Mouse (Mus musculus): ENCODE measurements around the gene Tspyl4. TPM values are rescaled to one million over a fixed set of nuclear protein-coding genes. Genes with fewer than 3 reads are reported as not detected.
A peak's percentile ranks its signal among the peaks of the same experiment; 100 is the strongest.

Tspyl4 gene
- polyA plus RNA-seq, 1 experiment from 2014 or later = 9.2 TPM

DNA sequence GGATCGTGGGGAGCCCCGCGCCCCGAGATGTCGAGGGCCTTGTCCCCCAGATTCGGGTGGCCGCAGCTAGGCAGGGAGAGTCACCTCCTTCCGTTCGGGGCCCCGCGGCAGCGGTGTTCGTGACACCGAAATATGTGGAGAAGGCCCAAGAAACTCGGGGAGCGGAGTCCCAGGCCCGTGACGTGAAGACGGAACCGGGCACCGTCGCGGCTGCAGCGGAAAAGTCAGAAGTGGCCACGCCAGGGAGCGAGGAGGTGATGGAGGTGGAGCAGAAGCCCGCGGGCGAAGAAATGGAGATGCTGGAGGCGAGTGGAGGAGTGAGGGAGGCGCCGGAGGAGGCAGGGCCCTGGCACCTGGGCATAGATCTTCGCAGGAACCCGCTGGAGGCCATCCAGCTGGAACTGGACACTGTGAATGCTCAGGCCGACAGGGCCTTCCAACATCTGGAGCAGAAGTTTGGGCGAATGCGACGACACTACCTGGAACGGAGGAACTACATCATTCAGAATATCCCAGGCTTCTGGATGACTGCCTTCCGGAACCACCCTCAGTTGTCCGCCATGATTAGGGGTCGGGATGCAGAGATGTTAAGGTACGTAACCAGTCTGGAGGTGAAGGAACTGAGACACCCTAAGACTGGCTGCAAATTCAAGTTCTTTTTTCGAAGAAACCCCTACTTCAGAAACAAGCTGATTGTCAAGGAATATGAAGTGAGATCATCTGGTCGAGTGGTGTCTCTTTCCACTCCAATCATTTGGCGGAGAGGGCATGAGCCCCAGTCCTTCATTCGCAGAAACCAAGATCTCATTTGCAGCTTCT is 14.6 kb upstream of the Tspyl4 start:
- Histone ChIP-seq H3K27me3 (no peaks in the 10 kb centered on the region), H3K9ac (peak overlapping the region; percentile 86), H3K4me2 (peak overlapping the region; percentile 80), H3K36me3 (peaks cover 6% of the 10 kb centered on the region), H3K9me3 (no peaks in the 10 kb centered on the region), H3K4me3 (peak overlapping the region; percentile 92), H3K27ac (peak overlapping the region; percentile 61), H3K4me1 (peaks cover 21% of the 10 kb centered on the region)
- WGBS = 3% methylated on average over 47 of the region's 47 CpGs
- ATAC-seq (ENCODE audit: borderline replicate concordance, extremely low read depth, low FRiP score, low TSS enrichment) = peak; percentile 61

DNA sequence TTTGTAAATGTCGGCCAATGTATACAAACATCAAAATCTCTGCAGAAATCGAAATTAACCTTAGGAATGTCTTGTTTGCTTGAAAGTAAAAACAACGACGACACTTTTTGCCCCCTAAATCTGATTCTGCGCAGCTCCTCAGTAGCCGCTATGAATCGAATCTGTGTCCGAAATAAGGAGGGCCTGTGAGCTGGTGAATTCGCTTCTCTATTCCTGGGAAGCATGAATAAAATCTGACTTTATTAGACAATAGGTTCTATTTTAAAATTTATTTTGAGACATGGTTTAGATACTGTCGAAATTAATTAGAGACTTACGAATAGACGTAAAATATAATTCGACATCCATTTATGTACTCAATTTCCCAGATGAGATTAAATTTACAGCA is 337 bp upstream of the Tspyl4 start:
- Histone ChIP-seq H3K4me3 (peak overlapping the region; percentile 63), H3K9ac (peak overlapping the region; percentile 20; the same call in 1 of the 2 replicates), H3K27ac (no peak overlapping the region), H3K4me1 (peaks cover 12% of the 10 kb centered on the region), H3K4me2 (peak overlapping the region; percentile 96), H3K36me3 (no peaks in the 10 kb centered on the region), H3K27me3 (no peaks in the 10 kb centered on the region), H3K9me3 (no peaks in the 10 kb centered on the region)
- no peak for ATAC-seq (ENCODE audit: borderline replicate concordance, extremely low read depth, low FRiP score, low TSS enrichment)
- 3% methylated on average over 13 of the region's 13 CpGs for WGBS

DNA sequence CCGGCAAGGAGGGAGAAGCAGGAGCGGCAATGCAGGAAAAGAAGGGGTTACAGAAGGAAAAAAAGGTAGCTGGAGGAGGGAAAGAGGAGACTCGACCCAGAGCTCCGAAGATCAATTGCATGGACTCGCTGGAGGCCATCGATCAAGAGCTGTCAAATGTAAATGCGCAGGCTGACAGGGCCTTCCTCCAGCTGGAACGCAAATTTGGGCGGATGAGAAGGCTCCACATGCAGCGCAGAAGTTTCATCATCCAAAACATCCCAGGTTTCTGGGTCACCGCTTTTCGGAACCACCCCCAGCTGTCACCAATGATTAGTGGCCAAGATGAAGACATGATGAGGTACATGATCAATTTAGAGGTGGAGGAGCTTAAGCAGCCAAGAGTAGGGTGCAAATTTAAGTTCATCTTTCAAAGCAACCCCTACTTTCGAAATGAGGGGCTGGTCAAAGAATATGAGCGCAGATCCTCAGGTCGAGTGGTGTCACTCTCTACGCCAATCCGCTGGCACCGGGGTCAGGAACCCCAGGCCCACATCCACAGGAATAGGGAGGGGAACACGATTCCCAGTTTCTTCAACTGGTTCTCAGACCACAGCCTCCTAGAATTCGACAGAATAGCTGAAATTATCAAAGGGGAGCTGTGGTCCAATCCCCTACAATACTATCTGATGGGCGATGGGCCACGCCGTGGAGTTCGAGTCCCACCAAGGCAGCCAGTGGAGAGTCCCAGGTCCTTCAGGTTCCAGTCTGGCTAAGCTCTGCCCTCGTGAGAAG is 925 bp downstream of the Tspyl4 start:
- no peak for ATAC-seq (ENCODE audit: borderline replicate concordance, extremely low read depth, low FRiP score, low TSS enrichment)
- Histone ChIP-seq H3K9ac (peak overlapping the region; percentile 52), H3K4me1 (peaks cover 12% of the 10 kb centered on the region), H3K27me3 (no peaks in the 10 kb centered on the region), H3K36me3 (no peaks in the 10 kb centered on the region), H3K4me2 (peak overlapping the region; percentile 96), H3K9me3 (no peaks in the 10 kb centered on the region), H3K27ac (0 out of 2 replicates have a peak overlapping the region, but pooled peaks have one; percentile 21), H3K4me3 (peak overlapping the region; percentile 63)
- WGBS = 42% methylated on average over 25 of the region's 25 CpGs

DNA sequence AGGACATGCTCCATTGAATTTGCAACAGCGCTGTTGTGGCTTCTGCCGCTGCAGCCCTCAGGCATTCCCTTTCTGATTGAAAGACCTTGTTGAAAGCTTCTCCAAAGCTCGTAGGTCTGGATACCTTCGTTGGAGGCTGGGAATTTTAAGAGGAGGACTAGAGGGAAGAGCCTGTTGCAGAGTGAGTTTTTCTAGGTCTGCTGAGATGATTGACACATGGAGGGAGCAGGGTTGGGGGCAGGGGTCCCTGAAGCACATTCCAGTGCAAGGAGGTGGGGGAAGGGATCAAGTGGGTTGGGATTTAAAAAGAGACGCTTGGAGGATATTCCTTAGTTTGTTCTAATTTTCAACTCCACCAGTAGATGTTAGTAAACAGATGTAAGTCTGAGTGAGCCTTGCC is 3.1 kb downstream of the Tspyl4 start:
- H3K4me3 ChIP-seq = no peak overlapping the region
- H3K27ac ChIP-seq = no peak overlapping the region
- no peaks in the 10 kb centered on the region for H3K36me3 ChIP-seq
- peaks cover 12% of the 10 kb centered on the region for H3K4me1 ChIP-seq
- ATAC-seq (ENCODE audit: borderline replicate concordance, extremely low read depth, low FRiP score, low TSS enrichment) = no peak
- peak overlapping the region; percentile 14; the same call in 1 of the 2 replicates for H3K4me2 ChIP-seq
- H3K27me3 ChIP-seq = no peaks in the 10 kb centered on the region
- H3K9ac ChIP-seq = no peak overlapping the region
- H3K9me3 ChIP-seq = no peaks in the 10 kb centered on the region
- 33% methylated on average over 5 of the region's 5 CpGs for WGBS

DNA sequence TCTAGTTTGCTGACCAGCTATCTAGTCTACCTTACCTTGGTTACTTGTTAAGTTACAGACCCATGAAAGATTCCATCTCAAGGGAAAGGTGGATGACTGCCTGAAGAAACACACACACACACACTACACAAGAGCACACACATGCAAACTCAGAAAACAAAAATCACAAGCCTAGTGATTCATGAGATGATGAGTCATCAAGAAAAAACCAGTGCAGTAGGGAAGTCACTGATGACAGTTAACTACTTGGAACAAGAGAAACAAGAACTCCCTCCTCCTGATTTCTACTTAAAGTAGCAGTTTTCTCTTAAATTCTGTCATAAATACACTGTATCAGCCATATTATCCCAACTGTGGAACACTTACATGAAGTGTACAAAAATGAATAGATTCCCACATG is 9.8 kb downstream of the Tspyl4 start:
- Histone ChIP-seq H3K9me3 (no peaks in the 10 kb centered on the region), H3K36me3 (peaks cover 2% of the 10 kb centered on the region; the same call in 1 of the 2 replicates), H3K4me1 (no peaks in the 10 kb centered on the region), H3K27ac (no peak overlapping the region), H3K4me3 (no peak overlapping the region), H3K27me3 (no peaks in the 10 kb centered on the region), H3K9ac (no peak overlapping the region), H3K4me2 (no peak overlapping the region)
- ATAC-seq (ENCODE audit: borderline replicate concordance, extremely low read depth, low FRiP score, low TSS enrichment) = no peak

DNA sequence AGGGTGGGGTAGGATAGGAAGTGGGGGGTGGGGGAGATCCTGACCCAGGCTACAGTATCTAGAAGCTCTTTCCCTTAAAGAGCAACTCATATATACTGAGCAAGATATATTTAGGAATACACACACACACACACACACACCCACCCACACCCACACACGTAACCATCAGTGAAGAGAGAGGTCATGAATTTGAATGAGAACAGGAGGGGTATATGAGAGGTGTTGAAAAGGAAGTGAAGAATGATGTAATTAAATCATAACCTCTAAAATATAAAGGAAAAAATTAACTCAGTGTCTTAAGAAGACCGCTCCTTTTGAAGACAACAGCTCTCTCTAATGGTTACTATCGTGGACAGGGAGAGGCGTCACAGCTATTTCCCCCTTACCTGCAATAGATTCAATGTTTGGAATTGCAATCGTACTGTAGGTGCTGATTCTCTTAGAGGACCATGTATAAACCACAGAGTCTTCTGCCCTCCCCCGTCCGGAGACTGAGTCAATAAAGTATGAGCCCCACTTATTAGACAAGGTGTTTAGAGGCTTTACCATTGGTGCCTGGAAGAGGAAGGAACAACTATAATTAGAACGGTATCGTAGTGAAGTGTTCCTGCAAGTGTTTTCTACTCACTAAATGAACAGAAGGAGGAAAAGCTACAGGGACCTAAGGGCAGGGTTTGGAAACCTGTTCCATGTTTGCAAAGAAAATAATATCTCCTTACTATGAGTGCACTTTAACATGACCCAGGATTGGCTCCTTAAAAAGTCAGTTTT is 12.9 kb downstream of the Tspyl4 start:
- WGBS = 78% methylated on average over 9 of the region's 9 CpGs
- H3K36me3 ChIP-seq = peaks cover 2% of the 10 kb centered on the region; the same call in 1 of the 2 replicates
- H3K4me2 ChIP-seq = no peak overlapping the region
- H3K27ac ChIP-seq = no peak overlapping the region
- no peaks in the 10 kb centered on the region for H3K9me3 ChIP-seq
- H3K27me3 ChIP-seq = no peaks in the 10 kb centered on the region
- no peak overlapping the region for H3K9ac ChIP-seq
- H3K4me3 ChIP-seq = no peak overlapping the region
- no peak for ATAC-seq (ENCODE audit: borderline replicate concordance, extremely low read depth, low FRiP score, low TSS enrichment)
- H3K4me1 ChIP-seq = no peaks in the 10 kb centered on the region

DNA sequence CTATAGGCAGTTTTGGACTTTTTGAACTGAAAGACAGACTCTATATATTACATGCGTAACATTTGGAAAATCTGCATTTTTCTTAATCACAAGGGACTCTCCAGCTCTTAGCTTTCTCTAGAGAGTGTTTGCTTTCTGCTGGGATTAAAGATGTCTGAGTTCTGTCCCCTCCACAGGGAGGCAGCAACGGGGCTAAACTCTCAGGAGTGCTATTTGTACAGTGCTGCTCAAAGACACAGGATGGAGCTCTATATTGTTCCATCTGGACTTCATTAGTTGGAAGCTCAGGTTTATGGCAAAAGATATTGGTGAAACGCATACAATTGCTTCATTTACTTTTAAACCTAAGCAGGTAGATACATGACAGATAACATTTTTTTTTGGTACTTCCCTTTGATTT is 15.3 kb downstream of the Tspyl4 start:
- H3K27ac ChIP-seq = no peak overlapping the region
- 67% methylated on average over 3 of the region's 3 CpGs for WGBS
- no peak overlapping the region for H3K4me3 ChIP-seq
- H3K4me2 ChIP-seq = no peak overlapping the region
- no peaks in the 10 kb centered on the region for H3K27me3 ChIP-seq
- no peak for ATAC-seq (ENCODE audit: borderline replicate concordance, extremely low read depth, low FRiP score, low TSS enrichment)
- H3K9me3 ChIP-seq = no peaks in the 10 kb centered on the region
- no peaks in the 10 kb centered on the region for H3K4me1 ChIP-seq
- H3K9ac ChIP-seq = no peak overlapping the region
- H3K36me3 ChIP-seq = peaks cover 2% of the 10 kb centered on the region; the same call in 1 of the 2 replicates

DNA sequence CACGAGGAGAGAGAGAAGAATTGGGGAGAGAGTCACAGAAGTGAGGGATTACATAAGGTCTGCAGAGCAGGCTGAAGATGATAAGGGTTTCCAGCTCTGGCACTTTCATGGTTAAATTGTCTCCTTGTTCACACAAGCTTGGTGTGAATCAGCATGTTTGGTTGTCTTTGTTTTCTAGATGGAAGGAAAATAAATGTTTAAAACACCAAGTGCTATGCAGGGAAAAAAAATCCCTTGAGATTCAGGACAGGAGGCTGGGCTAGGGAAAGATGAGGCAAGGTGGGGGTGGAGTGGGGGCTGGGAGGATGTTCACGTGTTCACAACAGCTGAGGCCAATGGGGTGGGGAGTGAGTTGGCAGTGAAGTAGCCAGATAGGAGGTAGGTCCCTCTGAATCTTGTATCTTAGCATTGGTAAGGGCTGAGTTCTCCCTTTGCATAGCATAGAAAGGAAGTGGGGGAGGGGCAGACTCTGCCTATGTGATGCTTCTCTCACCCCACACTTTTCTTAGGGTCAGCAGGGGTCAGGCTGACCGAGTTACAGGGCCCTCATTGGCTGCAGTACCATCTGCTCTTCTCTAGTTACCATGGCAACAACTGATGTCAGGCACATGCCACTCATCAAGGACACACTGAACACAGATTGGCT is 19.5 kb downstream of the Tspyl4 start:
- Histone ChIP-seq H3K27me3 (no peaks in the 10 kb centered on the region), H3K4me2 (no peak overlapping the region), H3K9ac (no peak overlapping the region), H3K36me3 (no peaks in the 10 kb centered on the region), H3K4me3 (no peak overlapping the region), H3K4me1 (no peaks in the 10 kb centered on the region), H3K9me3 (no peaks in the 10 kb centered on the region), H3K27ac (no peak overlapping the region)
- 3% methylated on average over 3 of the region's 3 CpGs for WGBS
- ATAC-seq (ENCODE audit: borderline replicate concordance, extremely low read depth, low FRiP score, low TSS enrichment) = peak; percentile 27; the same call in 1 of the 2 replicates

DNA sequence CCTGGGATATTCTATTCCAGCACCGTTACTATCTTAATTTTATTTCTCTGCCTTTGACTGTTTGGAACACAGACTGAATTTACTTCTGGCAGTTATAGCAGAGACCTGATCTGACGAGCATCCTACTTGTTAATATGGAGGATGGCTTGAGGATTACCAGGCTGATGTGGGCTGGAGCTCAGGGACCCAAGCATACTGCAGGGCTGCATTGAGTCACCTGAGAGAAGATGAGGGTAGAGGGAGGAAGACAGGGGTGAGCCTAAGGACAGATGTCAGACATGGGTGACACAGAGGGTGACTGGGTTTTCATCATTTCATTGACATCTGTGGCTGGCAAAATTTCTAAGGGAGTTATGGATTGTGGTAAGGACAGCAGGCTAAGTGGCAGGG is 20.0 kb downstream of the Tspyl4 start:
- Histone ChIP-seq H3K9ac (no peak overlapping the region), H3K4me1 (no peaks in the 10 kb centered on the region), H3K4me3 (no peak overlapping the region), H3K36me3 (no peaks in the 10 kb centered on the region), H3K27me3 (no peaks in the 10 kb centered on the region), H3K4me2 (no peak overlapping the region), H3K27ac (no peak overlapping the region), H3K9me3 (no peaks in the 10 kb centered on the region)
- 31% methylated on average over 2 of the region's 2 CpGs for WGBS
- ATAC-seq (ENCODE audit: borderline replicate concordance, extremely low read depth, low FRiP score, low TSS enrichment) = no peak

DNA sequence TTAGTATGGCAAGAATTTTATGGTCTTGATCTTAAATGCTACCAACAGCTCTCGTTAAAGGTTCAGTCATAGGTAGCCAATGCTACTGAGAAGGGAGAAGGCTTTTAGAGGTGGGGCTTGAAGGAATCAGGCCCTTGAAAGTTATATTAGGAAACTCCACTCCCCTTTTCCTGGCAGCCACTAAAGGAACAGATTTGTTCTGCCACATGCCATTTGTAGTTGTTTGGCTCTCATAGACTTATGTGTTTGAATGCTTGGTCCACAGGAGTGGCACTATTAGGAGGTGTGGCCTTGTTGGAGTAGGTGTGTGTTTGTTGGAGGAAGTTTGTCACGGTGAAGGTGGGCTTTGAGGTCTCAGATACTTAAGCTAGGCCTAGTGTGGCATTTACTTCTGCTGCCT is 23.6 kb downstream of the Tspyl4 start:
- no peak for ATAC-seq (ENCODE audit: borderline replicate concordance, extremely low read depth, low FRiP score, low TSS enrichment)
- 72% methylated on average over 2 of the region's 2 CpGs for WGBS
- H3K4me2 ChIP-seq = no peak overlapping the region
- no peaks in the 10 kb centered on the region for H3K9me3 ChIP-seq
- no peak overlapping the region for H3K9ac ChIP-seq
- H3K27ac ChIP-seq = no peak overlapping the region
- H3K27me3 ChIP-seq = no peaks in the 10 kb centered on the region
- no peak overlapping the region for H3K4me3 ChIP-seq
- no peaks in the 10 kb centered on the region for H3K4me1 ChIP-seq
- no peaks in the 10 kb centered on the region for H3K36me3 ChIP-seq

DNA sequence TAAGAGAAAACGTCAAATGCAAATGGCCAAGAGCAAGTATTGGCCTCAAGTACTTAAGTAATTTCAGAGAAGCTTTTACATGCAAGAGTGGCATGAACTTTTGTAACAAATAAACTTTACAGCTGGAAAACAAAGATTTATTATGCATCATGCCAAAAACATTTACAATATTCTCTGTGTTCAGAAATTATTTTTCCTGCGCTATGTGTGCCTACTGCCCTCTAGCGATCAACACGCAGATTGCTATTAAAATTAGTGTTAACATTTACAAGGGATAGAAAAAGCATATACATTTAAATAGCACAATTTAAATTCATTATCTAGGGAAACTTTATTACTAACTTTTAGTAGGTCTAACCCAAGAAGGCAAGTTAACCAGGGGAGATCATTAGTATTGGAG is 29.5 kb downstream of the Tspyl4 start:
- Histone ChIP-seq H3K4me2 (no peak overlapping the region), H3K27me3 (no peaks in the 10 kb centered on the region), H3K36me3 (no peaks in the 10 kb centered on the region), H3K9me3 (no peaks in the 10 kb centered on the region), H3K4me1 (no peaks in the 10 kb centered on the region), H3K4me3 (no peak overlapping the region), H3K27ac (no peak overlapping the region), H3K9ac (no peak overlapping the region)
- ATAC-seq (ENCODE audit: borderline replicate concordance, extremely low read depth, low FRiP score, low TSS enrichment) = no peak
- WGBS = 17% methylated on average over 4 of the region's 4 CpGs
